ENCODE assay signal across 26 mouse cellular contexts in the genomic region with DNA sequence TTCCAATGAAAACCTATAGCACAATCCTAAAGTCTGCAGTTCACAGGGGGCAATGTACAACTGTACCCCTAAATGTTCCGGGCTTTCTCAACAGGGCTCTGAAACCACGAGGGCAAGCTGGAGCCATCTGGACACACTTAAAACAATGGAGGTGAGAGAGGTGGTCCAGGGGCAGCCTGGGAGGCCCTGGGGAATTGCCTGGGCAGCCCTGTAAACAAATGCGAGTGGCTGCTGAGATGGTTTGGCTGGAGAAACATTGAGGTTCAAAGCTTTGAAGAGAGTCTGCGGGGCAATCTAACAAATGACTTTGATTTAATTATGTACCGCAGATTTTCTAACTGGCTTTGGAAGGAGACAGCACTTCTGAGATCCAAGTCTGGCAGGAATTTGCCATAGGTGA.
DNase-seq lines count a peak whose midpoint lies in the region; ATAC-seq and TF ChIP-seq lines count a peak whose summit lies in the region.
"Had no signal": no experiment of that assay in that cellular context is flagged by ENCODE, and none has a peak within 500 bp of the region (broad histone marks: within the 10 kb centered on the region; RNA-seq: fewer than 3 reads in every experiment).

No protein-coding gene starts in this region.

- no peaks in the 10 kb centered on the region for H3K36me3 ChIP-seq in lung, embryonic 15.5 days
- no peaks in the 10 kb centered on the region for H3K36me3 ChIP-seq in lung, postnatal 0 days (ENCODE audit: insufficient read depth, low read length)
- H3K36me3 ChIP-seq in limb, embryonic 10.5 days: no peaks in the 10 kb centered on the region
- no peaks in the 10 kb centered on the region for H3K36me3 ChIP-seq in forebrain, embryonic 10.5 days (replicated peaks)
- no peaks in the 10 kb centered on the region for H3K36me3 ChIP-seq in forebrain, embryonic 12.5 days (replicated peaks)
- H3K36me3 ChIP-seq: heart, embryonic 12.5 days; kidney, embryonic 15.5 days; neural tube, embryonic 13.5 days; stomach, embryonic 15.5 days had no signal

- intact Hi-C loops in left cerebral cortex, postnatal 4 days (cut with DNase I): no loop called here

- no peak for TF ChIP-seq CTCF in lung, postnatal 0 days (IDR thresholded peaks at IDR 0.05)

- H3K27ac ChIP-seq in lung, embryonic 15.5 days: no peak overlapping the region
- no peak overlapping the region for H3K27ac ChIP-seq in lung, postnatal 0 days (ENCODE audit: low read length)
- peak overlapping the region; percentile 33 for H3K27ac ChIP-seq in limb, embryonic 10.5 days
- H3K27ac ChIP-seq in forebrain, embryonic 10.5 days: no peak overlapping the region
- no peak overlapping the region for H3K27ac ChIP-seq in forebrain, embryonic 12.5 days
- H3K27ac ChIP-seq: hindbrain, embryonic 14.5 days; kidney, embryonic 15.5 days; neural tube, embryonic 13.5 days; stomach, embryonic 15.5 days had no signal

- H3K4me3 ChIP-seq in lung, embryonic 15.5 days: no peak overlapping the region
- no peak overlapping the region for H3K4me3 ChIP-seq in lung, postnatal 0 days (ENCODE audit: low read depth, low read length)
- H3K4me3 ChIP-seq in limb, embryonic 10.5 days: no peak overlapping the region
- H3K4me3 ChIP-seq in forebrain, embryonic 10.5 days: no peak overlapping the region
- H3K4me3 ChIP-seq in forebrain, embryonic 12.5 days (replicated peaks): no peak overlapping the region
- H3K4me3 ChIP-seq: heart, embryonic 12.5 days; kidney, embryonic 15.5 days; megakaryocyte, embryonic 14.5 days; myocyte; neural tube, embryonic 13.5 days; stomach, embryonic 15.5 days had no signal

- WGBS in lung, embryonic 15.5 days: 28% methylated on average over 5 of the region's 5 CpGs
- 26% methylated on average over 5 of the region's 5 CpGs for WGBS in lung, postnatal 0 days
- WGBS in limb, embryonic 10.5 days: 19% methylated on average over 5 of the region's 5 CpGs
- 56% methylated on average over 5 of the region's 5 CpGs for WGBS in forebrain, embryonic 10.5 days
- 65% methylated on average over 5 of the region's 5 CpGs for WGBS in forebrain, embryonic 12.5 days

- no peak for DNase-seq in lung, postnatal 0 days (ENCODE audit: low spot score)
- DNase-seq in embryo, embryonic 10.5 days (ENCODE audit: low spot score): peak; percentile 28
- peak; percentile 26 for DNase-seq in embryo, embryonic 9.5 days (ENCODE audit: extremely low spot score)
- peak; percentile 50 for DNase-seq in limb, embryonic 10.5 days (ENCODE audit: low spot score)
- DNase-seq in forebrain, embryonic 10.5 days (ENCODE audit: extremely low spot score, low spot score): no peak
- DNase-seq in left cerebral cortex, postnatal 4 days: no peak
- DNase-seq: adrenal gland, adult 2 months; cerebellum, adult 11 months; cerebellum, adult 9-11 months; gastrocnemius, postnatal 14 days; heart, adult 18-20 months; heart, postnatal 10 days; kidney, adult 11 months; kidney, postnatal 36 days; liver; thymus, postnatal 25 days had no signal

- no peaks in the 10 kb centered on the region for H3K27me3 ChIP-seq in lung, embryonic 15.5 days
- no peaks in the 10 kb centered on the region for H3K27me3 ChIP-seq in lung, postnatal 0 days (replicated peaks; ENCODE audit: insufficient read depth, low read length)
- no peaks in the 10 kb centered on the region for H3K27me3 ChIP-seq in limb, embryonic 10.5 days (ENCODE audit: low read depth, poor library complexity, severe bottlenecking)
- peaks cover 29% of the 10 kb centered on the region for H3K27me3 ChIP-seq in forebrain, embryonic 10.5 days (ENCODE audit: poor library complexity, severe bottlenecking)
- H3K27me3 ChIP-seq in forebrain, embryonic 12.5 days: no peaks in the 10 kb centered on the region
- H3K27me3 ChIP-seq: kidney, embryonic 15.5 days; megakaryocyte, embryonic 14.5 days; stomach, embryonic 15.5 days had no signal

- H3K9ac ChIP-seq in lung, embryonic 15.5 days: no peak overlapping the region
- no peak overlapping the region for H3K9ac ChIP-seq in lung, postnatal 0 days (replicated peaks; ENCODE audit: low read depth)
- no peak overlapping the region for H3K9ac ChIP-seq in forebrain, embryonic 12.5 days
- H3K9ac ChIP-seq: heart, embryonic 12.5 days; hindbrain, embryonic 14.5 days; kidney, embryonic 15.5 days; neural tube, embryonic 13.5 days; stomach, embryonic 15.5 days had no signal

- ATAC-seq in lung, embryonic 15.5 days (ENCODE audit: borderline replicate concordance, extremely low read depth, low FRiP score, low TSS enrichment): peak; percentile 40; the same call in 1 of the 2 replicates
- no peak for ATAC-seq in lung, postnatal 0 days
- ATAC-seq in forebrain, embryonic 12.5 days (ENCODE audit: low FRiP score): no peak
- ATAC-seq: midbrain, embryonic 16.5 days had no signal

- H3K4me2 ChIP-seq in lung, embryonic 15.5 days: no peak overlapping the region
- H3K4me2 ChIP-seq in lung, postnatal 0 days (replicated peaks; ENCODE audit: low read depth, low read length): no peak overlapping the region
- H3K4me2 ChIP-seq in forebrain, embryonic 12.5 days: no peak overlapping the region
- H3K4me2 ChIP-seq: heart, embryonic 12.5 days; hindbrain, embryonic 14.5 days; kidney, embryonic 15.5 days; neural tube, embryonic 13.5 days; stomach, embryonic 15.5 days had no signal

- no peak for TF ChIP-seq EP300 in lung, postnatal 0 days (IDR thresholded peaks at IDR 0.05)

- H3K4me1 ChIP-seq in lung, embryonic 15.5 days: 0 out of 2 replicates have a peak, but pooled peaks cover 11% of the 10 kb centered on the region
- H3K4me1 ChIP-seq in lung, postnatal 0 days (ENCODE audit: insufficient read depth, low read depth, low read length): no peaks in the 10 kb centered on the region
- peaks cover 25% of the 10 kb centered on the region for H3K4me1 ChIP-seq in limb, embryonic 10.5 days
- peaks cover 5% of the 10 kb centered on the region; the same call in 1 of the 2 replicates for H3K4me1 ChIP-seq in forebrain, embryonic 10.5 days
- peaks cover 2% of the 10 kb centered on the region; the same call in 1 of the 2 replicates for H3K4me1 ChIP-seq in forebrain, embryonic 12.5 days
- H3K4me1 ChIP-seq: heart, embryonic 12.5 days; megakaryocyte, embryonic 14.5 days; neural tube, embryonic 13.5 days; stomach, embryonic 15.5 days had no signal

- no peaks in the 10 kb centered on the region for H3K9me3 ChIP-seq in lung, embryonic 15.5 days
- no peaks in the 10 kb centered on the region for H3K9me3 ChIP-seq in lung, postnatal 0 days (ENCODE audit: low read length)
- H3K9me3 ChIP-seq in limb, embryonic 10.5 days (replicated peaks): no peaks in the 10 kb centered on the region
- no peaks in the 10 kb centered on the region for H3K9me3 ChIP-seq in forebrain, embryonic 10.5 days
- no peaks in the 10 kb centered on the region for H3K9me3 ChIP-seq in forebrain, embryonic 12.5 days
- H3K9me3 ChIP-seq: heart, embryonic 12.5 days; kidney, embryonic 15.5 days; neural tube, embryonic 13.5 days; stomach, embryonic 15.5 days had no signal

Comparison
In these comparisons a context has a peak if more than half of its experiments do, and no peak if none do; other contexts are left out.
1. DNase-seq: peak in embryo, embryonic 10.5 days (single experiment), embryo, embryonic 9.5 days (single experiment) and limb, embryonic 10.5 days (single experiment); none in lung, postnatal 0 days (single experiment), forebrain, embryonic 10.5 days (single experiment) and left cerebral cortex, postnatal 4 days (single experiment).